Mouse (Mus musculus) forebrain, embryonic 10.5 days (tissue): ENCODE data around the gene Clec16a. TPM values are rescaled to one million over a fixed set of nuclear protein-coding genes. Genes with fewer than 3 reads are reported as not detected.

Experiments used
- DNase-seq: peaks from one replicate; pipeline ENCODE4 v3.0.0-alpha.2; 2017; ENCODE audit warnings: low spot score; ENCODE audit errors: extremely low spot score
- H3K27ac ChIP-seq: fragments of 300-500 bp; sonication (generic); 2 replicates; pipeline ENCODE4 v1.5.1; 2016; ENCODE audit warnings: mild to moderate bottlenecking
- H3K27me3 ChIP-seq: fragments of 300-500 bp; sonication (generic); 2 replicates; pipeline ENCODE4 v1.6.1; 2016; ENCODE audit warnings: mild to moderate bottlenecking; ENCODE audit not compliant: poor library complexity, severe bottlenecking
- H3K36me3 ChIP-seq: fragments of 300-500 bp; sonication (generic); replicated peaks from 2 replicates; pipeline ENCODE4 v1.6.1; 2016; ENCODE audit warnings: mild to moderate bottlenecking, moderate library complexity
- H3K4me1 ChIP-seq: fragments of 300-500 bp; sonication (generic); 2 replicates; pipeline ENCODE4 v1.6.1; 2016
- H3K4me3 ChIP-seq: fragments of 300-500 bp; sonication (generic); 2 replicates; pipeline ENCODE4 v1.5.1; 2016; ENCODE audit warnings: mild to moderate bottlenecking, moderate library complexity
- H3K9me3 ChIP-seq: fragments of 300-500 bp; sonication (generic); 2 replicates; pipeline ENCODE4 v1.6.1; 2016; ENCODE audit warnings: mild to moderate bottlenecking, moderate library complexity
- WGBS: fragments of 180-500 bp; shearing (Covaris S2); methylation state at CpG from one replicate; pipeline ENCODE4 v1.1.7; 2016; 5-methylcytosine and 5-hydroxymethylcytosine counted together
- polyA plus RNA-seq: library from polyadenylated mRNA; unstranded; fragments of >200 nt; fragmentation: Nextera tagmentation; extraction: Ambion mirVana; gene quantifications from 2 replicates; pipeline ENCODE4 v1.2.1, GENCODE M21; 2016

Gene Clec16a
- polyA plus RNA-seq, 1 experiment from 2014 or later, result 29.7 TPM

DNA sequence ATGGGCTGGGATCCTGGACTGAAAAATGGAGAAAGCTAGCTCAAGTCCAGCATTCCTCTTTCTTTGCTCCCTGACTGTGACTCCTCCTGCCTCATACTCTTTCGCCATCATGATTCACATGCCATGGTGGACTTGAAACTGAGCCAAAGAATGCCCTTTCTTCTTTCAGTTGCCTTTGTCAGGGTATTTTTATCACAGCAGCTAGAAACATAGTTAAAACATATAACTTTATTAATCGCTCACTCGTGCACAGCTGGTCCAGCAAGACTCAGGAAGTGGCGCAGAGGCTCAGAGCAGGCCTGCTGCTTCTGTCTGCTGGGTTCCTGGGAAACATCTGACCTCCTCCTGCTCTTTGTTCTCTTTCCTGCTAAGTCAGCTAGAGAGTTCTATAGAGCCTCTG, 158.8 kb downstream of the Clec16a start:
- no peak for DNase-seq
- peaks cover 24% of the 10 kb centered on the region for H3K4me1 ChIP-seq
- no peak overlapping the region for H3K4me3 ChIP-seq
- 0 out of 2 replicates have a peak, but pooled peaks cover 5% of the 10 kb centered on the region for H3K27me3 ChIP-seq
- 87% methylated on average over 4 of the region's 4 CpGs for WGBS
- H3K36me3 ChIP-seq, result no peaks in the 10 kb centered on the region
- H3K9me3 ChIP-seq, result no peaks in the 10 kb centered on the region
- peak overlapping the region; percentile 12; the same call in 1 of the 2 replicates for H3K27ac ChIP-seq

DNA sequence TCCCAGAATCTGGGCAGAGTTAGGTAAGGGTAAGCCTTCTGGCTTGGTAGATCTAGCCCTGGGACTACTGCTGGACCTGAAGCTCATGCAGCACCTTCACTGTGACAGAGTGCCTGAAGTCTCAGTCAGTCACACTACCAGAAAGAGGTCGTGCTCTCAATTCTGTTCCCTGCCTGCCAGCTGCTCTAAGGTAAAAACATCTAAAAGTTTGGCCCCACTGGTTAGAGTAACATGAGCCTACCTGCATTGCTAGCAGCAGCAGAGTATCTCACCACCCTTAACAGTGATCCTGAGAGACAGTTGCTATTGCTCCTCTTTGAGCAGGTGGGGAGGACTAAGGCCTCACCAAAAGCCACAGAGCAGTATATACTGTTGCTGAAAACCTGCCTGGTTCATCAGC, 160.3 kb downstream of the Clec16a start:
- DNase-seq, result no peak
- no peak overlapping the region for H3K27ac ChIP-seq
- no peak overlapping the region for H3K4me3 ChIP-seq
- H3K9me3 ChIP-seq, result no peaks in the 10 kb centered on the region
- 0 out of 2 replicates have a peak, but pooled peaks cover 5% of the 10 kb centered on the region for H3K27me3 ChIP-seq
- 77% methylated on average over 1 of the region's 1 CpGs for WGBS
- H3K36me3 ChIP-seq, result no peaks in the 10 kb centered on the region
- peaks cover 16% of the 10 kb centered on the region for H3K4me1 ChIP-seq

- Histone ChIP-seq H3K27ac (no peak overlapping the region), H3K36me3 (no peaks in the 10 kb centered on the region), H3K4me1 (peaks cover 13% of the 10 kb centered on the region), H3K9me3 (no peaks in the 10 kb centered on the region), H3K27me3 (no peaks in the 10 kb centered on the region), H3K4me3 (no peak overlapping the region)
- 86% methylated on average over 1 of the region's 1 CpGs for WGBS
- no peak for DNase-seq
Measured at GRCm38 (mm10) chr16:10711524-10711923, 166.4 kb downstream of the Clec16a start.

GRCm38 (mm10) chr16:10713041-10713440, 167.9 kb downstream of the Clec16a start:
- no peaks in the 10 kb centered on the region for H3K9me3 ChIP-seq
- no peak for DNase-seq
- no peak overlapping the region for H3K4me3 ChIP-seq
- WGBS, result 75% methylated on average over 2 of the region's 2 CpGs
- H3K27ac ChIP-seq, result no peak overlapping the region
- H3K36me3 ChIP-seq, result no peaks in the 10 kb centered on the region
- H3K4me1 ChIP-seq, result peaks cover 13% of the 10 kb centered on the region
- no peaks in the 10 kb centered on the region for H3K27me3 ChIP-seq

- Histone ChIP-seq H3K9me3 (no peaks in the 10 kb centered on the region), H3K4me3 (no peak overlapping the region), H3K4me1 (peaks cover 13% of the 10 kb centered on the region), H3K27me3 (no peaks in the 10 kb centered on the region), H3K36me3 (no peaks in the 10 kb centered on the region), H3K27ac (peak overlapping the region; percentile 12)
- no peak for DNase-seq
- WGBS, result 68% methylated on average over 7 of the region's 7 CpGs
Measured at GRCm38 (mm10) chr16:10713441-10714239, 168.5 kb downstream of the Clec16a start.

DNA sequence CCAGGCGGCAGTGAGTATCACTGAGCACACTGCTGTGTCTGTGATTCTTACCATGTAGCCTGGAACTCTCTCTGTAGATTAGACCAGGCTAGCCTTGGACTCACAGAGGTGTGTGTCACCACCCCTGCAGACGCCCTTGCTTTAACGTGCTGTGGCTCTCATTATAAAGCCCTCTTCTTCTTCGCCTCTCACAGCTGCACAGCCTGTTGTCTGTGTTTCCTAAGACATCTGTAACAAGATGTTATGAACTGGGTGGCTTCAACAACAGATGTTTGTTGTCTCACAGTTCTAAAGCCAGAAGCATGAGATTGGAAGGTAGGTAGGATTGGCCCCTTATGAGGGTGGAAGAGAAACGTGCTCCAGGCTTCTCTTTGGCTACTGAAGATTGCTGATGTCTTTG, 170.1 kb downstream of the Clec16a start:
- no peak for DNase-seq
- Histone ChIP-seq H3K9me3 (no peaks in the 10 kb centered on the region), H3K27me3 (no peaks in the 10 kb centered on the region), H3K27ac (no peak overlapping the region), H3K36me3 (no peaks in the 10 kb centered on the region), H3K4me3 (no peak overlapping the region), H3K4me1 (peaks cover 13% of the 10 kb centered on the region)
- WGBS, result 90% methylated on average over 5 of the region's 5 CpGs

DNA sequence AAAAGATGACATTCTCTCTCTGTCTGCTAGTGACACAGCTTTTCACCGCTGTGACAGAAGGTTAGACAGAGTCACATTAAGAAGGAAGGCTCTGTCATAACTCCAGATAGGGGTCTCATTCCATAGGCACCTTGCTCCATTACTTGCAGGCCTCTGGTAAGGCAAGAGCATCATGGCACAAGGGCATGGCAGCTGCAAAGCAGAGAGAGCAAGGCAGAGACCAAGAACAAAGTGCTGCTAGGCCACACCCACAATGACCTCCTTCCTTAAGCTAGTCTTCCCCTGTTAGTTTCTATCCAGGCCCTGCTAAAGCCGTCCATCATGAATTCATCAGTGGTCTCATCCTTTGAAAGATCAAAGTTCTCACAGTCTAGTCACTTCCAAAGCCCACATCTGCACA, 170.5 kb downstream of the Clec16a start:
- 83% methylated on average over 2 of the region's 2 CpGs for WGBS
- H3K27me3 ChIP-seq, result no peaks in the 10 kb centered on the region

DNA sequence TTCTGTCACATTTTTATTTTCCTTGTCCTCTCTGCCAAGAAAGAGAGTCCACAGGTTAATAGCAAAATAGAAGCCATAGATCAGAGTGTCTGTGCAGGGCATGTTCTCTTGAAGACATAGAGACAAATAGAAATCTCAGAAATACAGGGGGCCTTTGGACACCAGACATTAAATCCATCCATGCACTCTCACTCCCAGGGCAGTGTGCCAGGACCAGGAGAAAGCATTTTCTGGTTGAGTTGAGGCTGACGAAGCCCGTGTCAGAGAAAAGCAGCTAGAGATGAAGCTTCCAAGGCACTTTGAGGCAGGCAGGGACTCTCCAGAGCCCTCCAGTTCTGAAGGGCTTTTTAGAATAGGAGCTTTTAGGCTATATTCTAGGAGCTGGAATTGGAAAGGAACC, 171.6 kb downstream of the Clec16a start:
- Histone ChIP-seq H3K9me3 (no peaks in the 10 kb centered on the region), H3K36me3 (no peaks in the 10 kb centered on the region), H3K4me1 (peaks cover 16% of the 10 kb centered on the region), H3K4me3 (no peak overlapping the region), H3K27ac (no peak overlapping the region), H3K27me3 (no peaks in the 10 kb centered on the region)
- no peak for DNase-seq
- WGBS, result 91% methylated on average over 2 of the region's 2 CpGs

More for the DNA sequence above, 170.5 kb downstream of the Clec16a start:
- H3K9me3 ChIP-seq, result no peaks in the 10 kb centered on the region
- peaks cover 16% of the 10 kb centered on the region for H3K4me1 ChIP-seq
- no peaks in the 10 kb centered on the region for H3K36me3 ChIP-seq
- H3K27ac ChIP-seq, result no peak overlapping the region
- H3K4me3 ChIP-seq, result no peak overlapping the region
- DNase-seq, result no peak

DNA sequence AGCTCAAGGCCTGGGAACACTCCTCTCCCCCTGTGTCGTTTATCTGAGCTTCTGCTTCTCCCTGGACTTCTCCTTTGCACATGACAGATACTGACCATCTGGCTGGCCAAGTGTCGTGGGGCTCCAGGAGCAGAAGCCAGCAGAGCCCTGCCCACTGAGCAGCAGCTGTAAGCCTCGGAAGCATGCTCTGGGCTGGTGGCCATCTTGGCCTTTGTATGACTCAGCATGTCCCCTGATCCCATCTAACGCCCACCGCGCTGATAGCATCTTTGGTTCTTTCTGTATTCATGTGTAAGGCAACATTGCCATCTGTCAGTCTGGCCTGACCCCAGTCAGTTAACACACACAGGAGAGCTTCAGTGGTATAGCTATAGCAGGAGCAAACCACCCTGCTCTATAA, 174.8 kb downstream of the Clec16a start:
- Histone ChIP-seq H3K4me3 (no peak overlapping the region), H3K9me3 (no peaks in the 10 kb centered on the region), H3K27me3 (no peaks in the 10 kb centered on the region), H3K27ac (peak overlapping the region; percentile 26; the same call in 1 of the 2 replicates), H3K36me3 (no peaks in the 10 kb centered on the region), H3K4me1 (0 out of 2 replicates have a peak, but pooled peaks cover 2% of the 10 kb centered on the region)
- WGBS, result 85% methylated on average over 6 of the region's 6 CpGs
- no peak for DNase-seq

DNA sequence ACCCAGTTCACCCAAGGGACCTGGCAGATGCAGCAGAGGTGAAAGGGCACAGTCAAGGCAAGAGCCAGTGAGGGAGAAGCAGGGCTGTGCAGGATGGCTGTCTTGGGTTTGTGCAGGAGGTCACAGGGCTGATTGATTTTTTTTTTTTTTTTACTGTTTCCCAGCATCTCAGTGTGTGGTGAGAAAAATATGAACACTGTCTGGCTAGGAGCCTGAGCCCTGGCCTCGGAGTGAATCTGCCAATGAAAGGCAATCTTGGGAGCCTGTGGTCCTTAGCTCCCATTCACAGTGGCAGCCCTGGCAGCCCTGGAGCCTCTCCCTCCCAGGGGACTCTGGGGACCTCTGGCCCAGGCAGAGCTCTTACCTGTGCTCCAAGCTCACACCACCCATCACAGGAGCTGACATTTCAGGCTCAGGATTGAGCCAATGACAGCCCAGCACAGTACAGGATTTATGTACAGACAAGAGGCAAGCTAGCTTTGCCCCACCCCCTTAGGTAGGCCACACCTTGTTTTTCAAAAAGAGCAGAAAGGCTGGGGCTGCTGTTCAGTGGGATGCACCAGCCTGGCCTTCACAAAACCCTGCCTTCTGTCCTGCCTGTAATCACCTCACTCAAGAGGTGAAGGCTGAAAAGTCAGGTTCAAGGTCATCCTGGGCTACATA, 177.9 kb downstream of the Clec16a start:
- 0 out of 2 replicates have a peak, but pooled peaks cover 2% of the 10 kb centered on the region for H3K4me1 ChIP-seq
- no peaks in the 10 kb centered on the region for H3K36me3 ChIP-seq
- H3K27ac ChIP-seq, result no peak overlapping the region
- 60% methylated on average over 1 of the region's 1 CpGs for WGBS
- H3K9me3 ChIP-seq, result no peaks in the 10 kb centered on the region
- no peak for DNase-seq
- H3K27me3 ChIP-seq, result no peaks in the 10 kb centered on the region
- no peak overlapping the region for H3K4me3 ChIP-seq

DNA sequence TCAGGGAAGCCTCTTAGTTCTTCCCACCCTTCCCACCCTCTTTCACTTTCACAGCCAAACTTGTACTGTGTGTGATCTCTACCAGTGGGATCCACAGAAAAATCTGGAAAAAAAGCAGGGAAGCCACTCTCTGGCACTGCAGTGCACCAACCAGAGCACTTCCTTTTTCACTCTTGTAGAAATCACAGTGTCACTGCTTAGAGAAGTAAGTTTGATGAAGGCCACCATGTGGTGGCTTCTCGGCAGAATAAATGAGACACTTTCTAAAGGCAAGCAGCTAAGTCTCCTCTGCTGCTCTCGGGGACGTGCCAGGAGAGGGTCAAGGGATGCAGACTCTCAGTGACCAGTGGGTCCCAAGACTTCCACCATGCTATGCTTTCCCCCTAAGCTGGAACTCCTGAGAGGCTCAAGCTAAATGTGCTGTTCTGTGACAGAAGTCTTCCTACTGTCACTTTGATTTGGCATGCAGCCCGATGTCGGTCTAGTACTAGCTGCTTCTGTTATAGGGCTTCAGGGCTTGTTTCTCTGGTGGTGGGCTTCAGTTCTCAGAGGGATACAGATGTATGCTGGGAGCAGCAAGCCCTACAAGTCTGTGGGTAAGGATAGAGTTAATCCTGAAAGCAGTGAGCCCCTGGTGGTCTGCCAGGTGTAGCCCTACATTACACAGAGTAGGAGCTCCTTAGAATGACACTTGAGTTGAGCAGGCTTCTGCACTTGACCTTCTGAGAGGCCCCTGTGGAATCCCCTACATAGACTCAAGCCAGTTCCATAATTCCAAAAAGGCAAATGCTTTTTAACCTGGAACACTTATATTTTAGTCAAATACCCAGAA, 178.9 kb downstream of the Clec16a start:
- H3K27me3 ChIP-seq, result no peaks in the 10 kb centered on the region
- no peaks in the 10 kb centered on the region for H3K36me3 ChIP-seq
- no peak overlapping the region for H3K4me3 ChIP-seq
- 0 out of 2 replicates have a peak, but pooled peaks cover 2% of the 10 kb centered on the region for H3K4me1 ChIP-seq
- H3K9me3 ChIP-seq, result no peaks in the 10 kb centered on the region
- no peak for DNase-seq
- WGBS, result 87% methylated on average over 5 of the region's 5 CpGs
- H3K27ac ChIP-seq, result no peak overlapping the region

DNA sequence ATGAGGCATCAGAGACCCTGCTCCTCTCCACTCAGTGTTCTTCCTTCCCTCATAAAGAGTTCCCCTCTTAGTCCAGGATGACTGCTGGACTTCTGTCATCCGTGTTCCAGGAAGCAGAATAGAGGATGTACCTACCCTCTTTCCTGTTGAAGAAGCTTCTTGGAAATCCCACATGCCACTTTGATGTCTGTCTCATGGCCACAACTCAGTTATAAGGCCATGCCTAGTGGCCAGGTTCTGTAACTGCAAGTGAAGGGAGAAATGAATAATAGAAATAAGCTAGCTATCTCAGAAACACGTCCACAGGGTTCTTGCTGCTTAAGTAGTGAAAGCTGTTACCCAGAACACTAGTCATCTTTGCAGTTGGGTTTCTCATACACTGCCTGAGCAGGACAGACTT, 180.0 kb downstream of the Clec16a start:
- no peak overlapping the region for H3K27ac ChIP-seq
- H3K9me3 ChIP-seq, result no peaks in the 10 kb centered on the region
- H3K4me3 ChIP-seq, result no peak overlapping the region
- no peaks in the 10 kb centered on the region for H3K27me3 ChIP-seq
- no peaks in the 10 kb centered on the region for H3K36me3 ChIP-seq
- 54% methylated on average over 2 of the region's 2 CpGs for WGBS
- DNase-seq, result no peak
- H3K4me1 ChIP-seq, result 0 out of 2 replicates have a peak, but pooled peaks cover 2% of the 10 kb centered on the region
